Mouse (Mus musculus) activated CD4-positive, CD25-positive, alpha-beta regulatory T cell (primary cell): ENCODE measurements around the gene Ablim1. TPM values are rescaled to one million over a fixed set of nuclear protein-coding genes. Genes with fewer than 3 reads are reported as not detected.

Source experiments
- polyA plus RNA-seq, 2 experiments: library from polyadenylated mRNA; unstranded; fragments of 100-300 nt; shearing (Covaris generic); gene quantifications; one replicate each; pipeline ENCODE4 v1.2.1; 2017

Gene Ablim1
- polyA plus RNA-seq: 100 to 1,000 TPM; 398 to 448 TPM

GRCm38 (mm10) chr19:57314346-57315012 lies at the start of gene Ablim1:
TSS of gene Ablim1 (minus strand) at chr19:57314919.

GRCm38 (mm10) chr19:57360341-57361130 lies 45.8 kb upstream of the Ablim1 start, which contains the start of gene Fam160b1:
TSS of gene Fam160b1 (plus strand) at chr19:57360680.

GRCm38 (mm10) chr19:57007781-57008710 lies 306.7 kb downstream of the Ablim1 start, which contains the start of gene Afap1l2:
TSS of gene Afap1l2 (minus strand) at chr19:57008228.

Other genes with a start within 250 kb of the Ablim1 start
- 10 to 100 TPM; 21.8 to 25.8 TPM for gene Fam160b1, start 45.8 kb upstream of the Ablim1 start, polyA plus RNA-seq
- gene Trub1, start 138.0 kb upstream of the Ablim1 start, polyA plus RNA-seq: 10 to 100 TPM in 1 of 2 experiments, 1 to 10 TPM in 1; 8.2 to 17.6 TPM